Mouse (Mus musculus) stomach, embryonic 15.5 days (tissue): ENCODE data around the gene Brd4. TPM values are rescaled to one million over a fixed set of nuclear protein-coding genes. Genes with fewer than 3 reads are reported as not detected.

Source experiments
- ATAC-seq: fragments of 200-750 bp; cut with Nextera tagmentation; 2 replicates; pipeline ENCODE4 v1.8.0; 2017; ENCODE audit warnings: low read depth, moderate number of reproducible peaks, moderate TSS enrichment; ENCODE audit not compliant: insufficient read depth, low FRiP score
- H3K27ac ChIP-seq: fragments of 300-500 bp; sonication (generic); 2 replicates; pipeline ENCODE4 v1.5.1; 2015; ENCODE audit warnings: mild to moderate bottlenecking, inconsistent platforms
- H3K27me3 ChIP-seq: fragments of 300-500 bp; sonication (generic); replicated peaks from 2 replicates; pipeline ENCODE4 v1.6.1; 2015; ENCODE audit warnings: inconsistent platforms
- H3K36me3 ChIP-seq: fragments of 300-500 bp; sonication (generic); 2 replicates; pipeline ENCODE4 v1.6.1; 2015; ENCODE audit warnings: inconsistent platforms
- H3K4me1 ChIP-seq: fragments of 300-500 bp; sonication (generic); 2 replicates; pipeline ENCODE4 v1.6.1; 2015; ENCODE audit warnings: inconsistent platforms
- H3K4me2 ChIP-seq: fragments of 300-500 bp; sonication (generic); 2 replicates; pipeline ENCODE4 v1.6.1; 2015; ENCODE audit warnings: mild to moderate bottlenecking, inconsistent platforms
- H3K4me3 ChIP-seq: fragments of 300-500 bp; sonication (generic); replicated peaks from 2 replicates; pipeline ENCODE4 v1.5.1; 2015; ENCODE audit warnings: inconsistent platforms
- H3K9ac ChIP-seq: fragments of 300-500 bp; sonication (generic); 2 replicates; pipeline ENCODE4 v1.6.1; 2015; ENCODE audit warnings: inconsistent platforms
- H3K9me3 ChIP-seq: fragments of 300-500 bp; sonication (generic); 2 replicates; pipeline ENCODE4 v1.6.1; 2016; ENCODE audit warnings: inconsistent platforms
- WGBS: fragments of 180-500 bp; shearing (Covaris S2); methylation state at CpG from one replicate; pipeline ENCODE4 v1.1.7; 2015; 5-methylcytosine and 5-hydroxymethylcytosine counted together
- polyA plus RNA-seq: library from polyadenylated mRNA; unstranded; fragments of >200 nt; fragmentation: Nextera tagmentation; extraction: Ambion mirVana; gene quantifications from 2 replicates; pipeline ENCODE4 v1.2.1, GENCODE M21; 2015

Brd4 gene
- polyA plus RNA-seq, 1 experiment from 2014 or later: 68.8 TPM

DNA sequence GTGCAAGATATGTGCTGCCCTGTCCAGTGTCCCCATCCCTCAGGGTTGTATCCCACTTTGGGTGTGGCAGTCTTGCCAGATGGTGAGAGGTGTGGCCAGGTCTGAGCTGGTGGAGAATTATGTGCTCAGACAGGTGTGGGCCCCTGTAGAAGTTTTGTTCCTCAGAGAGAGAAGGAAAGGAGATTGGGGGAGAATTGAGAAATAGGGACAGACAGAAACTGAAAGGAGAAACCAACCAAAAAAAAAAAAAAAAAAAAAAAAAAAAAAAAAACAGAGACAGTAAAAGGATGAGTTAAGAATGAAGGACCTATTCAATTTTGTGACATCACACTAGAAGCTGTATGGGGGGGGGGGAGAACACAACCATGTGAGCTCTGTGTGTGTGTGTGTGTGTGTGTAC lies 119.7 kb downstream of the Brd4 start:
- Histone ChIP-seq H3K9ac (no peak overlapping the region), H3K4me1 (peaks cover 43% of the 10 kb centered on the region), H3K4me3 (peak overlapping the region; percentile 78), H3K27ac (peak overlapping the region; percentile 93; the same call in 1 of the 2 replicates), H3K27me3 (no peaks in the 10 kb centered on the region), H3K9me3 (no peaks in the 10 kb centered on the region), H3K36me3 (no peaks in the 10 kb centered on the region), H3K4me2 (peak overlapping the region; percentile 88)
- no peak for ATAC-seq

DNA sequence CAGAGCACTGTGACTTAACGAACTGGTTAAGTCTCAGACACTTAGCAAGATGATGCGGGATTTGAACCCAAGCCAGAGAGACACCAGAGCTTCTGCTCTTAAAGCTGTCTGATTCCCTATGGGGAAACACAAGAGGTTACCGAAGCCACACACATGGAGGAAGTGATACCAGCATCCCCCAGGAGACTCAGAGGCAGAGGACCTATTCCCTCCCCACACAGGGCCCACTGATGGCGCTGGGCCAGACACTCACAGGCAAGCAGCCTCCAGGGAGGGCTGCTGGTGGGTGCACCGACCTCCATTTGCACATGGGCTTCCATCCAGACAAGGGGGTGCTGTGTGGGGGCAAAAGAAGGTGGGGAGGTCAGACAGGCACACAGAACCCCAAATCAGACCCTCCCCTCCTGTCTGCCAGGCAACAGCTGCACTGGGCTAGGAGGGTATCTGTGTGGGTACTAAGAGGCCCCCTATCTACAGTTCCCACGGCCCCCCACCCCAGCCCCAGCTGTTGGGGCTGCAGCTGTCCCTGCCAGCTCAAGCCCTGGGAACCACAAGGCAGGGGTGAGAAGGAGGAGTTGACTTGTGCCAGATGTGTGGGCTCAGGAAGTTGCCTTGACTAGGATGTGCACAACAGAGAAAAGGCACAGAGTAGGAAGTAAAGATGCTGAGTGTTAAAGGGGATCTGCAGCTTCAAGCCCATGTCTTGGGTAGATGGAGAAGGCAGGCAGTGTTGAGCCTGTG lies 120.4 kb downstream of the Brd4 start:
- WGBS: 53% methylated on average over 6 of the region's 6 CpGs
- no peaks in the 10 kb centered on the region for H3K9me3 ChIP-seq
- H3K4me2 ChIP-seq: peak overlapping the region; percentile 88
- H3K4me1 ChIP-seq: peaks cover 43% of the 10 kb centered on the region
- no peaks in the 10 kb centered on the region for H3K27me3 ChIP-seq
- ATAC-seq: no peak
- no peak overlapping the region for H3K9ac ChIP-seq
- H3K4me3 ChIP-seq: no peak overlapping the region; the same call in 1 of the 2 replicates
- no peaks in the 10 kb centered on the region for H3K36me3 ChIP-seq
- H3K27ac ChIP-seq: peak overlapping the region; percentile 61; the same call in 1 of the 2 replicates

DNA sequence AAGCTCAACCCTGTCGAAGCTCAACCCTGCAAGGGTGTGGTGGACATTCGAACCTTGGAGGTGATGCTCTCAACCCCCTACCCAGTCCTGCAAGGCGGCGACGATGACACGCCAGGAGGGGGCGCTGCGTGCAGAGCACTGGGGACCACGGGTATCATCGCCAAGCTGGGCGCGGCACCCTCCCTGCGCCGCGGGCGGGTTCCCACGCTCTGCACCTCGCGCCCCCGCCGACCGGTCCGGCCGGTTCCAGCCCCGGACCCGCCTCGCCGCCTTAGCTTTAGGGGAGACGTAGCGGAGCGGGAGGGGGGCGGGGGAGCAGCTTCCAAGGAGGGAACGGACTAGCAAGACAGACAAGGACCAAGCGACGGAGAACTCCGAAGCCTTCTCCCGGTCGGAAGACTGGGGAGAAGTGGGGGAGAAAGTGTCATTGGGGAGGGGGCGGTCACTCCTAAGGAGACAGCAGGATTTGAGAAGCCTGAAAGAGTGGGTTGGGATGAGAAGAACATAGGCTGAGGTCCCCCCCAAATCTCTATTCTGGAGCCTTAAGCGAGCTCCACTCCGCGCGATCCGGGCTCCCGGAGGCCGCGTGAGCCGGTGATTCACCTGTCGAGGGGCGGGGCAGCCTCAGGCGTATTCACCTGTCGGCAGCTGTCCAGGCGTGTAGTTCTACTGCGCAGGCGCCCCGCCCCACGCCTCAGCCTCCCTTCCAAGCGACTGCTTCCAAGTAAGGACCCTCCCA lies 122.2 kb downstream of the Brd4 start:
- Histone ChIP-seq H3K27ac (peak overlapping the region; percentile 82), H3K4me2 (peak overlapping the region; percentile 88), H3K9ac (peak overlapping the region; percentile 32; the same call in 1 of the 2 replicates), H3K4me1 (peaks cover 43% of the 10 kb centered on the region), H3K4me3 (peak overlapping the region; percentile 45), H3K36me3 (no peaks in the 10 kb centered on the region), H3K9me3 (no peaks in the 10 kb centered on the region), H3K27me3 (no peaks in the 10 kb centered on the region)
- peak; percentile 77 for ATAC-seq
- 2% methylated on average over 58 of the region's 58 CpGs for WGBS

DNA sequence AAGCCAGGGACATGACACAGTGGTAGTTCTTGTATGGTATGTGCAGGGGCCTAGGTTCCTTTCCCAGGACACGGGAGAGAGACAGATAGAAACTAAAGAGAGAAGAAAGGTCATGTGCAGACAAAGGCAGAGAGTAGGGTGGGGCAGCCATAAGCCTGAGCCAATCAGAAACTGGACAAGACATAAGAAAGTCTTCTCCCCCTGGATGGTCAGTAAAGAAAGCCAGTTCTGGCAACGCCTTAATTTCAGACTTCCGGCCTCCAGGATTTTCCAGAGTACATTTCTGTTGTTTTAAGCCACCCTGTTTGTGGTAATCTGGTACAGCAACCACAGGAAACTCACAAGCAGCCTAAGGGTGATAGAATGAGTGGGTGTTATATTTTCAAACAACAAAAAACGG lies 123.6 kb downstream of the Brd4 start:
- no peaks in the 10 kb centered on the region for H3K27me3 ChIP-seq
- H3K9me3 ChIP-seq: no peaks in the 10 kb centered on the region
- peaks cover 38% of the 10 kb centered on the region for H3K4me1 ChIP-seq
- H3K9ac ChIP-seq: no peak overlapping the region
- no peak overlapping the region for H3K4me2 ChIP-seq
- 66% methylated on average over 4 of the region's 4 CpGs for WGBS
- peaks cover 5% of the 10 kb centered on the region; the same call in 1 of the 2 replicates for H3K36me3 ChIP-seq
- no peak overlapping the region for H3K4me3 ChIP-seq
- ATAC-seq: no peak
- H3K27ac ChIP-seq: no peak overlapping the region

DNA sequence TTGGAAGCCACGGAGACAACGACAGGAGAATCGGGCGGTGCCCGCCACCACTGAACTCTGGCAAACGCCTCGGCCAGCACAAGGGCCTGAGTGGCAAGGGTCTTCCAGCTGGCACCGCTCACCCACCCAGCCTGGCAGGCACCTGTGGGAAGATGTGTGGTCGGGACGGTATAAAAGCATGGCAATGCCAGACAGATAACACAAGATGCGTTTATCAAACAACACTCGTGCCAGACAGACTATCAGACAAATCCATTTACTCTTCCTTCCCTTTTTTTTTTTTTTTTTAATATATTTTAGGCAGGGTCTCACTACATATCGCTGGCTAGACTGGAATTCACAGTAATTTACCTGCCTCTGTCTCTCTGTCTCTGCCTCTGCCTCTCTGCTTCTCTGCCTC lies 125.7 kb downstream of the Brd4 start:
- ATAC-seq: no peak
- Histone ChIP-seq H3K4me2 (no peak overlapping the region), H3K36me3 (peaks cover 13% of the 10 kb centered on the region; the same call in 1 of the 2 replicates), H3K4me3 (no peak overlapping the region), H3K9me3 (no peaks in the 10 kb centered on the region), H3K27ac (no peak overlapping the region), H3K9ac (no peak overlapping the region), H3K27me3 (no peaks in the 10 kb centered on the region), H3K4me1 (peaks cover 22% of the 10 kb centered on the region)
- WGBS: 82% methylated on average over 13 of the region's 13 CpGs

DNA sequence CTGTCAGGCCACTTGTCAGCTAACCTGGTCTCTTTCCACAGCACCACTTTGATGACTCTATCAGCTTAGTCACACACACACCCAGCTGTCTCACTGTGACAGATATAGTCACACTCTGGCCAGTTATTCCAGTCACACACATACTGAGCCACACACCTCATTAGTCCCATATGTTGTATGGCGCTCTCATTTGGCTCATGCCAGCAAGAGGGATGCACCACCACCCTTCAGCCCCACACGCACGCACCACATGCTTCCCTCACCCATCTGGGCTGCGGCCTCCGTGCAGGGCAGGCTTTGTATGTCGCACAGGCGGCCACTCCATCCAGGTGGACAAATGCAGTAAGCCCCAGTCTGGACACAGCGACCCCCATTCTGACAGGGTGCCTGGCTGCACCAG lies 137.8 kb downstream of the Brd4 start:
- Histone ChIP-seq H3K36me3 (peaks cover 27% of the 10 kb centered on the region; the same call in 1 of the 2 replicates), H3K4me3 (no peak overlapping the region), H3K4me1 (peaks cover 4% of the 10 kb centered on the region), H3K9me3 (no peaks in the 10 kb centered on the region), H3K4me2 (no peak overlapping the region), H3K27me3 (no peaks in the 10 kb centered on the region), H3K9ac (no peak overlapping the region), H3K27ac (no peak overlapping the region)
- no peak for ATAC-seq
- 96% methylated on average over 8 of the region's 8 CpGs for WGBS

Other genes with a start within 250 kb of the Brd4 start
- 43.4 and 50.8 TPM in 2 replicates for gene Rrp1b, start 248.6 kb downstream of the Brd4 start, polyA plus RNA-seq
- 0.48 and 0.50 TPM in 2 replicates for gene Hsf2bp, start 248.4 kb downstream of the Brd4 start, polyA plus RNA-seq
- gene Notch3, start 117.9 kb downstream of the Brd4 start, polyA plus RNA-seq: 13.1 and 14.2 TPM in 2 replicates
- gene Ephx3, start 95.2 kb downstream of the Brd4 start, polyA plus RNA-seq: 1.5 and 5.0 TPM in 2 replicates
- 86.1 and 98.3 TPM in 2 replicates for gene Akap8, start 36.5 kb upstream of the Brd4 start, polyA plus RNA-seq
- 83.5 and 91.1 TPM in 2 replicates for gene Akap8l, start 65.9 kb upstream of the Brd4 start, polyA plus RNA-seq
- gene Wiz, start 104.7 kb upstream of the Brd4 start, polyA plus RNA-seq: 26.2 and 31.2 TPM in 2 replicates
- gene Rasal3, start 118.9 kb upstream of the Brd4 start, polyA plus RNA-seq: 2.1 TPM in 2 replicates
- 0.26 and 0.45 TPM in 2 replicates for gene Pglyrp2, start 139.4 kb upstream of the Brd4 start, polyA plus RNA-seq
- gene Cyp4f39, start 168.0 kb upstream of the Brd4 start, polyA plus RNA-seq: 5.2 and 8.9 TPM in 2 replicates
- gene Cyp4f17, start 221.3 kb upstream of the Brd4 start, polyA plus RNA-seq: 6.5 and 7.4 TPM in 2 replicates